Mouse (Mus musculus): Measurements from ENCODE around the gene H2-DMb2.
"Not testable (repeated sequence)": the region's sequence is repeated elsewhere in the genome, so short reads cannot be mapped to it uniquely, and the experiment has no call there.

H2-DMb2 gene

GRCm38 (mm10) chr17:34137601-34138000 lies 5.5 kb upstream of the H2-DMb2 start:
- DNase-seq = no peak

- DNase-seq = no peak
Observed at GRCm38 (mm10) chr17:34138655-34139054, 4.5 kb upstream of the H2-DMb2 start.

DNA sequence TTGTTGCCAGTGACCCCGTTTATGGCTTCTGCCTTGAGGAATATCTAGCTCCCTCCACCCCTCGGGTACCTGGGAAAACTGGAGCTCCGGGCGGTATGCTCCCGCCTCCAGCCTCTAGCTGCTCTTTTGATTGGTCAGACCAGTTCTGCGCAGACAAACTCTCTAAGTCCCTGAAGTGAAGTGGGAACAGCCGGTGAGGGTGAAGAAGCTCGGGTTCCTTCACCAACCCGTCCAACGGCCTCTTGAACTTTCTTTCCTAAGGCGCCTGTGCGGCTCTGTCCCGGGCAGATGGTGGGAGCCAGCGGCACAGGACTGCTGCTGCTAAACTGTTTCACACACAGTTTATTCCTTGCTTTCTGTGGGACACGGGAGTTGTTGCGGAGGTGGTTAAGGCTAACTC lies 3.7 kb upstream of the H2-DMb2 start:
- DNase-seq = no peak

DNA sequence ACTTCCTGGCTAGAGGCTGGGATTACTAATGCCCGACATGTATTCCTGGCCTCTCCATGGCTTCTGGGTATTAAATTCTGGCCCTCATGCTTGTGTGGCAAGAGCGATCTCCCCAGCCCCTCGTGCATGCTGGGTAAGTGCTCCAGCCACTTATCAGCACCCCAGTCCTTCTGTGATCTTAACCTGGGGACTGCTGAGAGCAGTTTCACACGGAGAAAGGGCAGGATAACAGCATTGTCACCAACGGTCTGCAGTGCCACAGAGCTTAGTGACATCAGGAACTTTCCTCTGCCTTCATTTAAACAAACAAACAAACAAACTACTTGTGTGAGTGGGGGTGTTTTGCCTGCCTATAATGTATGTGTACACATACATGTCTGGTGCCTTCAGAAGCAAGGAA lies 2.9 kb upstream of the H2-DMb2 start:
- DNase-seq = no peak

DNA sequence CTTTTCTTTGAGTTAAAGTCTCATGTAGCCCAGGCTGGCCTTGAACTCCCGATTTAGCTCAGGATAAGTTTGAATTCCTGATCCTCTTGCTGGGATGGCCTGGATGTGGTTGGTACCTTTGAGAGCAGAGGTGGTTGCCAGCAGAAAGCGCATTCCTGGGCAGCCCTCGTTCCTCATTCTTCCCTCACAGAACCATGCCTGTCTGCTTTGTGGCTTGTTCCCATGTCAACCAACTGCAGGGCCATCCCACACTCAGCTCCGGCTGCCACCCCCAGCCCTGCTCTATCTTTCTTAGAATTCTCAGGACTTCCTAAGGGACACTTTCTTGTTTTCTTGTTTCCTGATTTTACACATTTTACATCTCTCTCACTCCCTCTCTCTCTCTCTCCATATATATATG lies 1.7 kb upstream of the H2-DMb2 start:
- DNase-seq = no peak

- DNase-seq = no peak
Observed at GRCm38 (mm10) chr17:34142456-34143010, 574 bp upstream of the H2-DMb2 start.

DNA sequence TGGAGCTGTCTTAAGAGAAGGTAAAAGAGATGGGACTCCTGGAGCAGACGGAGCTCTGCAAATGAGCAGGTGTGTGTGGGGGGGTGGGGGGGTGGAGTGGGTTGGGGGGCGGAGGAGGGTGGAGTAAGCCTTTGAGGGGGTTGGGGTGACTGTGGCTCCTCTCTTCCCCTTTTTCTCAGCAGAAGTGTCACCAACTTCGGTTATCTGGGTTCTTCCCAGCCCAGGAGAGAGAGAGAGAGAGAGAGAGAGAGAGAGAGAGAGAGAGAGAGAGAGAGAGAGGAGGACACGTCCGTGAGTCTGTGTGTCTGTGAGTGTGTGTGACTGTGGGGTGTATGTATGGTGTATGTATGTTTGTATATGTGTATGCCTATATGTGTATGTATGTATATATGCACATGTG lies 354 bp downstream of the H2-DMb2 start:
- no peak for DNase-seq

DNA sequence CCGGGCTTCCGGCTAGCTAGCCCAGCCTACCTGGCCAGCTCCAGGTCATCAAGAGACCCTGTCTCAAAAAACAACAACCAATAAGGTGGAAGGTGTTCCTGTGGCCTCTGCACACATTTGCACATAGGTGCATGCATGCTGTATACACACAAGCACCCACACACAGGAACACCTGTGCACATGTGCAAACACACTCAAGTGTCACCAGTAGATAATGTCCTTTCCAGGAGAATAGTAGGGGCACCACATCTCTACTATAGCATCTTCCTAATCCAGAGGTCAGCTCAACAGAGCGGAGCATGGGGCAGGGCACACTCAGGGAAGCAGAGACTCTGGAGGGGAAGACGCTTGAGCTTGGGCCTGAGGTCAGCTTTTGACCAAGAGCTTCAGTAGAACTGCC lies 1.1 kb downstream of the H2-DMb2 start:
- not testable (repeated sequence) for DNase-seq

GRCm38 (mm10) chr17:34144960-34145371 lies 1.9 kb downstream of the H2-DMb2 start:
- peak; percentile 62 to 68 for DNase-seq

GRCm38 (mm10) chr17:34152923-34153322 lies 9.8 kb downstream of the H2-DMb2 start, which contains the start of gene H2-DMb1:
Gene H2-DMb1 (plus strand): TSS chr17:34153072.
- DNase-seq = peak; percentile 38 to 65

DNA sequence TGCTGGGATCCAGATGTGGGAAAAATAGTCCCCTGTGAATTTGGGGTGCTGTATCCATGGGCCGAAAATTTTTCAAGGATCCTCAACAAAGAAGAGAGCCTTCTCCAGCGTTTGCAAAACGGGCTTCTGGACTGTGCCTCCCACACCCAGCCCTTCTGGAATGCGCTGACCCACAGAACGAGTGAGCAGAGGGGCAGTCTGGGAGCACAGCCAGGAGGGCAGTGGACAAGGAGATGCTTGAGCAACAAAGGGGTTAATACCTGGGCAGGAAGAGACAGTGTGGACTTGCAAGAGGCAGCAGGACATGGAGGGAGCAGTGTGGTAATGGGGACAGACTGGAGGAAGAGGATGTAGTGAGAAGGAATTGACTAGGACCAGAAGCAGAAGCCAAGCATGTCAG lies 12.4 kb downstream of the H2-DMb2 start:
- DNase-seq = no peak

DNA sequence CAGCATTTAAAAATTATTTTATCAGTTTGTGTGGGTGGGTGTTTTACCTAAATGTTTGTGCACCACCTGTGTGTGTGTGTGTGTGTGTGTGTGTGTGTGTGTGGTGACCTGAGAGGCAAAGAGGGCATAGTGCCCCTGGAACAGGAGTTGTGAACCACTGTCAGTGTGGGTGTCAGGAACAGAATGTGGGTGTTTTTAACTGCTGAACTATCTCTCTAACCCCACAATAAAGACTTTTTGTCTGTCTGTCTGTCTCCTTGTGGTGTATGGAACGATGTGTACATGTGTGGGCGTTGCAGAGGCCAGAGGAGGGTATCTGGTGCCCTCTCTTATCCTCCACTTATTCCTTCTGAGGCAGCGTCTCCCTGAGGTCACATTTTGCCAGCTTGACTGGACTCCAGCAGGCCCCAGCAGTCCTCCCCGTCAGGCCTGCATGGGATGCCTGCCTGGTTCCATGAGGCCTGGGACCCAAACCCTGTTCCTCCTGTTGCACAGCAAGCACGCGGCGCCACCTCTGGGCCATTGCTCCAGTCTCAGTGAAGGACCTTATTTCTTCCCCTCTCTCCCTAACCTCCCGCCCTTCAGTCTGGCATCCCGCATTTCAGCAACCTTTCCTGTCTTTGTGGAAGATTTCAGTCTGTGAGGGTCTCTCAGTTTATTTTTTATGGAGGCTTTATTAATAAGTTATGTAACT lies 21.2 kb downstream of the H2-DMb2 start:
- DNase-seq = peak; percentile 56 to 67

- DNase-seq = no peak
Observed at GRCm38 (mm10) chr17:34165033-34165730, 22.1 kb downstream of the H2-DMb2 start.

DNA sequence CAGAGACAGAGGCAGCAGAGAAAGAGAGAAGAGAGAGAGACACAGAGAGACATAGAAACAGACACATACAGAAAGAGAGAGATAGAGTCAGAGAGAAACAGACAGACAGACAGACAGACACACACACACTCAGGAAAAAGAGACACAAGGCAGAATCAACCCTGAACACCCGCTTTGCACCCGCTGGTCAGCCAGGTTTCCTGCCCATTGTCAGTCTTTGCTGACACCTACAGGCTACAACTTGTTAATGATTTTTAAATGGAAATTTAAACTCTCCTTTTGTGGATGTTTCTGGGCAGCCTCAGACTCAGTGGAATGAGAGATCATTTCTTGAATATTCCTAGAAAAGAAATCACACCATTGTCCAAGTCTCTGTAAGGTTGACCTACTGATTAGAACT lies 26.2 kb downstream of the H2-DMb2 start:
- DNase-seq = no peak

DNA sequence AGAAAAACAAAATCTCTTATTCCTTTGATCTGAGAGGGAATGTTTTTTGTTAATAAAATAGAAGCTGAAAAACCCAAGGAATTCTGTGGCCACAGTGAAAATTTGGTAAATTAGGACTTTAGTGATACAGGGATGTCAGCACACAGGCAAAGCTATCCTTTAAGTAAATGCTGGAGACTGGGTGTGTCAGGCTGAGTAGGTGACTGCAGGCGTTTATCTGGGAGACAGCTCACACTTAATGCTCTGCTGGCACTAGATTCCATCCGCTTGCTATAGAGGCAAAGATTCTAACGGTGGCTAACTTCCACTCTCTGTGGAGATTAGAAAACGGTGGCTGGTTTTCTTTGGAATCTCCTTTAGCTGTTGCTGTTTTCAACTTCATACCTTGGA lies 27.4 kb downstream of the H2-DMb2 start:
- no peak for DNase-seq

- peak; percentile 80 to 83 for DNase-seq
Observed at GRCm38 (mm10) chr17:34170877-34171498, 27.9 kb downstream of the H2-DMb2 start.

DNA sequence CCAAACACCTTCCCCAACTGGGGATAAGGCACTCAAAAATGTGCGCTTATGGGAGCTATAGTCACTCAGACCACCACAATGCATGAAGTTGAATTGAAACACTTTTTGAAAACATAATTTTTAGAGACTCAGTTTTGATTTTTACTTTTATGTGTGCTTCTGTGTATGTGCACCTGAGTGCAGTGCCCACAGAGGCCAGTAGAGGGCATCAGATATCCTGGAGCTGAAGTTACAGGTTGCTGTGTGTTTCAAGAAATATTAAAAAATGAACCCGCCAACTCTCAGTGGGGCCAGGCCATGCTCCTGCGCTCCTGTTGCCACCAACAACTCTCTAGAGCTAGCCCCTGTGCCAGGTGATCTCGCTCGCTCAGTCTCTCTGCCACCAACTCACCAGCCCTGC lies 29.4 kb downstream of the H2-DMb2 start:
- no peak for DNase-seq

- DNase-seq = peak in 1 of 2 experiments; percentile 30
Observed at GRCm38 (mm10) chr17:34174075-34174474, 31.0 kb downstream of the H2-DMb2 start.

DNA sequence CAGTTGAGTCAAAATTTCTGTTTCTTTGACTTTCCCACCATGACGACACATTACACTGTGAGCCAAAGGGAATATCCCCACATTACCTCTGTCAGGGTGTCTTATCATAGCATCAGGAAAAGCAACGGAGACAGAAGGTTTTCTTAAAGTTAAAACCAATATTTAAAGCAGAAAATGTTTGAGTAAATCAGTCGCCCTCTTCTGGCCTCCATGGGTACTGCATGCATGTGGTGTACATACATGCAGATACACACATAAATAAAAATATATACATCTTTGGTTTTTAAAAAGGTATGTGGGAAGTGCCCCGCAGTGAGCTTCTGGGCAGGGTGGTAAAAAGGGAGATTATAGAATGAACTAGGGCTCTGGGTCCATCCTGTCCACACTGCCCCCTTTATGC lies 34.1 kb downstream of the H2-DMb2 start:
- no peak for DNase-seq

- DNase-seq = no peak
Observed at GRCm38 (mm10) chr17:34179019-34179418, 35.9 kb downstream of the H2-DMb2 start.

GRCm38 (mm10) chr17:34179913-34180859 lies 37.1 kb downstream of the H2-DMb2 start:
- no peak for DNase-seq

- DNase-seq = peak in 1 of 2 experiments; percentile 1
Observed at GRCm38 (mm10) chr17:34183564-34184219, 40.6 kb downstream of the H2-DMb2 start.
